Mouse (Mus musculus): ENCODE results near the gene Olfr62. TPM values are rescaled to one million over a fixed set of nuclear protein-coding genes. Genes with fewer than 3 reads are reported as not detected.

Olfr62 gene
- not detected in 2 replicates for polyA plus RNA-seq (2016; fragmentation: Nextera tagmentation; extraction: Ambion mirVana)

GRCm38 (mm10) chr4:118658652-118659051 is at the start of gene Olfr62:
Olfr62 (plus strand) TSS chr4:118658952.
- no peak within 1 kb of the TSS for H3K9ac ChIP-seq
- no peak within 1 kb of the TSS for H3K4me2 ChIP-seq (replicated peaks)
- H3K4me1 ChIP-seq = no peaks in the 10 kb centered on the region
- H3K27me3 ChIP-seq = no peaks in the 10 kb centered on the region
- H3K9me3 ChIP-seq (replicated peaks) = no peaks in the 10 kb centered on the region
- H3K4me3 ChIP-seq = no peak within 1 kb of the TSS
- no peaks in the 10 kb centered on the region for H3K36me3 ChIP-seq
- H3K27ac ChIP-seq = no peak within 1 kb of the TSS
- ATAC-seq (ENCODE audit: low FRiP score) = no peak

GRCm38 (mm10) chr4:118609836-118610235 is 48.9 kb upstream of the Olfr62 start:
- H3K4me1 ChIP-seq = no peaks in the 10 kb centered on the region
- 74% methylated on average over 3 of the region's 3 CpGs for WGBS
- ATAC-seq (ENCODE audit: low FRiP score) = no peak

GRCm38 (mm10) chr4:118612619-118613018 is 46.1 kb upstream of the Olfr62 start:
- Histone ChIP-seq H3K4me1 (no peaks in the 10 kb centered on the region), H3K27ac (no peak overlapping the region), H3K4me3 (no peak overlapping the region), H3K36me3 (no peaks in the 10 kb centered on the region), H3K27me3 (no peaks in the 10 kb centered on the region), H3K4me2 (replicated peaks) (no peak overlapping the region), H3K9ac (no peak overlapping the region), H3K9me3 (replicated peaks) (peaks cover 4% of the 10 kb centered on the region; the same call in 1 of the 2 replicates)
- 24% methylated on average over 11 of the region's 11 CpGs for WGBS
- ATAC-seq (ENCODE audit: low FRiP score) = no peak

More at GRCm38 (mm10) chr4:118609836-118610235, 48.9 kb upstream of the Olfr62 start:
- Histone ChIP-seq H3K4me3 (no peak overlapping the region), H3K4me2 (replicated peaks) (no peak overlapping the region), H3K9me3 (replicated peaks) (no peaks in the 10 kb centered on the region; the same call in 1 of the 2 replicates), H3K9ac (no peak overlapping the region), H3K27ac (no peak overlapping the region), H3K27me3 (no peaks in the 10 kb centered on the region), H3K36me3 (no peaks in the 10 kb centered on the region)

DNA sequence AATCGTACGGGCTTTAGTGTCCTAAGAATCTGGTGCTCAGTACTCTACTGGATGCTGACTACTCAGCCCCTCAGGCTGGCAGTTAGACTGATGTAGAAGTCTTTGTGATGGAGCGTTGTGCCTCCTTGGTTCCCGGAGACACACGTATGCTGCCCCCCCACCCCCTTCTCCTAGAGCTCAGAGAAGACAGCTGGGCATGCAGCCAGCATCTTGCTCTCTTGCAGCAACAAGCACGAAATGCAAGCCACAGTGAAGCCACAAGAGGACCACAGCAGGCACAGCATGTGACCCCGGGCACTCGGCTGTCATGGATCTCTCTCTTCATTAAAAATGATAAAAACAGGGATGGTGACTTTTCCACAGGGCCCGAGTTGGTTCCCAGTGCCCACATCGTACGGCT is 43.3 kb upstream of the Olfr62 start:
- no peaks in the 10 kb centered on the region for H3K27me3 ChIP-seq
- H3K4me3 ChIP-seq = no peak overlapping the region
- 84% methylated on average over 11 of the region's 11 CpGs for WGBS
- no peaks in the 10 kb centered on the region for H3K4me1 ChIP-seq
- no peak overlapping the region for H3K9ac ChIP-seq
- peaks cover 10% of the 10 kb centered on the region; the same call in 1 of the 2 replicates for H3K9me3 ChIP-seq (replicated peaks)
- no peak overlapping the region for H3K4me2 ChIP-seq (replicated peaks)
- no peak for ATAC-seq (ENCODE audit: low FRiP score)
- no peak overlapping the region for H3K27ac ChIP-seq
- H3K36me3 ChIP-seq = no peaks in the 10 kb centered on the region

GRCm38 (mm10) chr4:118620279-118620966 is 38.3 kb upstream of the Olfr62 start, which contains the start of the genes Cfap57 and Ebna1bp2:
Cfap57 (minus strand) TSS chr4:118620777.
Ebna1bp2 (plus strand) TSS chr4:118620799.
- peak within 1 kb of the TSS; percentile 86 for H3K4me2 ChIP-seq (replicated peaks)
- ATAC-seq (ENCODE audit: low FRiP score) = peak; percentile 92
- peaks cover 27% of the 10 kb centered on the region for H3K36me3 ChIP-seq
- H3K4me3 ChIP-seq = peak within 1 kb of the TSS; percentile 78
- H3K9me3 ChIP-seq (replicated peaks) = peaks cover 10% of the 10 kb centered on the region; the same call in 1 of the 2 replicates
- H3K27me3 ChIP-seq = no peaks in the 10 kb centered on the region
- H3K27ac ChIP-seq = no peak within 1 kb of the TSS
- peak within 1 kb of the TSS; percentile 75 for H3K9ac ChIP-seq
- WGBS = under 1% methylated on average over 32 of the region's 41 CpGs
- H3K4me1 ChIP-seq = peaks cover 10% of the 10 kb centered on the region

- no peak overlapping the region for H3K27ac ChIP-seq
- ATAC-seq (ENCODE audit: low FRiP score) = peak; percentile 53
Observed at GRCm38 (mm10) chr4:118620967-118621320, 37.8 kb upstream of the Olfr62 start.

GRCm38 (mm10) chr4:118621781-118622180 is 37.0 kb upstream of the Olfr62 start:
- Histone ChIP-seq H3K27ac (no peak overlapping the region), H3K4me1 (peaks cover 10% of the 10 kb centered on the region), H3K36me3 (peaks cover 41% of the 10 kb centered on the region), H3K9me3 (replicated peaks) (peaks cover 10% of the 10 kb centered on the region; the same call in 1 of the 2 replicates), H3K9ac (peak overlapping the region; percentile 75; the same call in 1 of the 2 replicates), H3K4me3 (peak overlapping the region; percentile 78), H3K27me3 (no peaks in the 10 kb centered on the region), H3K4me2 (replicated peaks) (peak overlapping the region; percentile 86)
- 93% methylated on average over 9 of the region's 9 CpGs for WGBS
- no peak for ATAC-seq (ENCODE audit: low FRiP score)

More at GRCm38 (mm10) chr4:118620967-118621320, 37.8 kb upstream of the Olfr62 start:
- peak overlapping the region; percentile 78 for H3K4me3 ChIP-seq
- H3K36me3 ChIP-seq = peaks cover 32% of the 10 kb centered on the region
- no peaks in the 10 kb centered on the region for H3K27me3 ChIP-seq
- H3K4me2 ChIP-seq (replicated peaks) = peak overlapping the region; percentile 86
- peaks cover 10% of the 10 kb centered on the region; the same call in 1 of the 2 replicates for H3K9me3 ChIP-seq (replicated peaks)
- peak overlapping the region; percentile 75 for H3K9ac ChIP-seq
- peaks cover 10% of the 10 kb centered on the region for H3K4me1 ChIP-seq
- WGBS = under 1% methylated on average over 23 of the region's 23 CpGs

- ATAC-seq (ENCODE audit: low FRiP score) = no peak
- H3K4me3 ChIP-seq = no peak overlapping the region
Observed at GRCm38 (mm10) chr4:118630261-118630660, 28.5 kb upstream of the Olfr62 start.

GRCm38 (mm10) chr4:118642346-118643190 is 16.2 kb upstream of the Olfr62 start:
- Histone ChIP-seq H3K36me3 (no peaks in the 10 kb centered on the region), H3K4me3 (no peak overlapping the region), H3K27me3 (no peaks in the 10 kb centered on the region), H3K4me1 (no peaks in the 10 kb centered on the region), H3K27ac (no peak overlapping the region), H3K9me3 (replicated peaks) (no peaks in the 10 kb centered on the region), H3K4me2 (replicated peaks) (no peak overlapping the region), H3K9ac (no peak overlapping the region)
- 47% methylated on average over 20 of the region's 20 CpGs for WGBS
- no peak for ATAC-seq (ENCODE audit: low FRiP score)

More at GRCm38 (mm10) chr4:118630261-118630660, 28.5 kb upstream of the Olfr62 start:
- no peaks in the 10 kb centered on the region for H3K4me1 ChIP-seq
- H3K9me3 ChIP-seq (replicated peaks) = no peaks in the 10 kb centered on the region
- no peak overlapping the region for H3K4me2 ChIP-seq (replicated peaks)
- no peaks in the 10 kb centered on the region for H3K27me3 ChIP-seq
- no peak overlapping the region for H3K9ac ChIP-seq
- H3K36me3 ChIP-seq = peaks cover 50% of the 10 kb centered on the region
- 83% methylated on average over 5 of the region's 5 CpGs for WGBS
- H3K27ac ChIP-seq = no peak overlapping the region

DNA sequence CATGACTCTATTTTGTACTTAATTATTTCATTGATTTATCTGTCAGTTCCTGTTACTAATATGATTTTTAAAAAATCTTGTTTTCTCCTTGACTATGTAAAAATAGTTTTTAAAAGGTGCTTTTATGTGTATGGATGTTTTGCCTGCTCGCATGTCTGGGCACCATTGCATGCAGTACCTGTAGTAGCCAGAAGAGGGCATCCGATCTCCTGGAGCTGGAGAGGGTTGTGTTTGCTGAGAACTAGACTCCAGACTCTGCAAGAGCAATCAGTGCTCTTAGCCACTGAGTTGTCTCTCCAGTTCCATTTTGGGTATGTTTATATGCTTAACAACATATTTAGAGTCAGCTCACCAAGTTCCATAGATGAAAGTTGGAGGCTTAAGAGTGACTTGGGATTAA is 13.5 kb upstream of the Olfr62 start:
- no peak overlapping the region for H3K4me3 ChIP-seq
- no peak overlapping the region for H3K4me2 ChIP-seq (replicated peaks)
- no peaks in the 10 kb centered on the region for H3K4me1 ChIP-seq
- WGBS = 15% methylated on average over 2 of the region's 2 CpGs
- no peaks in the 10 kb centered on the region for H3K27me3 ChIP-seq
- no peak for ATAC-seq (ENCODE audit: low FRiP score)
- no peak overlapping the region for H3K27ac ChIP-seq
- no peak overlapping the region for H3K9ac ChIP-seq
- no peaks in the 10 kb centered on the region for H3K9me3 ChIP-seq (replicated peaks)
- no peaks in the 10 kb centered on the region for H3K36me3 ChIP-seq

DNA sequence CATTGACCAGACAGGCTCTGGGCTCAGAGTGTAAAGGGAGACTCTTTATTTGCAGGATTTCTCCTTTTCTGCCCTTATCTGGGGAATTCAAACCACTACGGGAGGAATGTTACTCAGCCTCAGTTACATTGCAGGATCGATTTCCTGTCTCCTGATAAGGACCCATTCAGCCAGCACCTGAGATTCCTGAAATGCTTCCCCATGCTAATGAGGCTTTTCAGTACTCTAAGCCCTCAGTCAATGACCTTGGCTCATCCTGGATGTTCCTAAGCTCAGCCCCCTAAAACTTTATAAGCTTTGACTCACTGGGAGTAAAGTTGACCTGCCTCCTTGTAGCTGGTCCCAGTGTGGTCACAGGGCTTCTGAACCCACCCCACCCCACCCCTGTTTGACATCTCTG is 28.3 kb downstream of the Olfr62 start:
- Histone ChIP-seq H3K4me3 (no peak overlapping the region), H3K27ac (no peak overlapping the region), H3K4me2 (replicated peaks) (no peak overlapping the region), H3K36me3 (no peaks in the 10 kb centered on the region), H3K9ac (no peak overlapping the region), H3K9me3 (replicated peaks) (no peaks in the 10 kb centered on the region), H3K27me3 (no peaks in the 10 kb centered on the region), H3K4me1 (no peaks in the 10 kb centered on the region)
- WGBS = 78% methylated on average over 2 of the region's 2 CpGs
- ATAC-seq (ENCODE audit: low FRiP score) = no peak

GRCm38 (mm10) chr4:118692412-118692973 is 33.7 kb downstream of the Olfr62 start, which contains the start of gene Olfr1342:
Olfr1342 (minus strand) TSS chr4:118692756.
- peaks cover 3% of the 10 kb centered on the region; the same call in 1 of the 2 replicates for H3K27me3 ChIP-seq

More at GRCm38 (mm10) chr4:118692412-118692973, 33.7 kb downstream of the Olfr62 start, which contains the start of gene Olfr1342:
- ATAC-seq (ENCODE audit: low FRiP score) = no peak
- Histone ChIP-seq H3K9me3 (replicated peaks) (no peaks in the 10 kb centered on the region), H3K4me1 (peaks cover 11% of the 10 kb centered on the region), H3K4me2 (replicated peaks) (no peak within 1 kb of the TSS), H3K27ac (0 out of 2 replicates have a peak within 1 kb of the TSS, but pooled peaks have one; percentile 7), H3K36me3 (no peaks in the 10 kb centered on the region), H3K9ac (no peak within 1 kb of the TSS), H3K4me3 (no peak within 1 kb of the TSS)
- WGBS = 52% methylated on average over 12 of the region's 12 CpGs
